Mouse (Mus musculus): ENCODE data around the gene Lmbr1. TPM values are rescaled to one million over a fixed set of nuclear protein-coding genes. Genes with fewer than 3 reads are reported as not detected.

Lmbr1 gene
- total and polyA plus RNA-seq, 3 experiments: 5.3 to 13.4 (median 12.4) TPM

GRCm38 (mm10) chr5:29195570-29196263 is 182.5 kb downstream of the Lmbr1 start, which contains the start of gene Rnf32:
Gene Rnf32, plus strand, starts transcription at chr5:29195992.
- Histone ChIP-seq H3K4me3 (peak within 1 kb of the TSS; percentile 58), H3K9ac (ENCODE audit: low read depth, low read length) (peak within 1 kb of the TSS; percentile 17), H3K36me3 (ENCODE audit: control insufficient read depth, insufficient read depth, low read length) (no peaks in the 10 kb centered on the region), H3K4me1 (ENCODE audit: control insufficient read depth, insufficient read depth, low read length) (peaks cover 1% of the 10 kb centered on the region), H3K79me2 (replicated peaks; ENCODE audit: control insufficient read depth, insufficient read depth, low read length) (no peaks in the 10 kb centered on the region), H3K27ac (no peak within 1 kb of the TSS; the same call in 1 of the 2 replicates), H3K27me3 (ENCODE audit: control insufficient read depth, insufficient read depth, low read length) (no peaks in the 10 kb centered on the region)
- peak; percentile 75 for DNase-seq
- TF ChIP-seq POLR2A (IDR thresholded peaks at IDR 0.05; ENCODE audit: insufficient read depth, low read depth, low read length) (no peak), CTCF (IDR thresholded peaks at IDR 0.05) (no peak), EP300 (IDR thresholded peaks at IDR 0.05; ENCODE audit: insufficient read depth, low read depth, low read length) (no peak)
- under 1% methylated on average over 69 of the region's 70 CpGs for WGBS
- intact Hi-C loops (cut with DNase I): no loop called here

GRCm38 (mm10) chr5:29195231-29195569 is 183.0 kb downstream of the Lmbr1 start:
- 20% methylated on average over 9 of the region's 9 CpGs for WGBS
- Histone ChIP-seq H3K4me3 (peak overlapping the region; percentile 58), H3K9ac (ENCODE audit: low read depth, low read length) (no peak overlapping the region), H3K79me2 (replicated peaks; ENCODE audit: control insufficient read depth, insufficient read depth, low read length) (no peaks in the 10 kb centered on the region), H3K27me3 (ENCODE audit: control insufficient read depth, insufficient read depth, low read length) (no peaks in the 10 kb centered on the region), H3K27ac (no peak overlapping the region; the same call in 1 of the 2 replicates), H3K4me1 (ENCODE audit: control insufficient read depth, insufficient read depth, low read length) (peaks cover 1% of the 10 kb centered on the region), H3K36me3 (ENCODE audit: control insufficient read depth, insufficient read depth, low read length) (no peaks in the 10 kb centered on the region)
- TF ChIP-seq POLR2A (IDR thresholded peaks at IDR 0.05; ENCODE audit: insufficient read depth, low read depth, low read length) (no peak), CTCF (IDR thresholded peaks at IDR 0.05) (no peak), EP300 (IDR thresholded peaks at IDR 0.05; ENCODE audit: insufficient read depth, low read depth, low read length) (no peak)
- no peak for DNase-seq
- intact Hi-C loops (cut with DNase I): no loop called here

- H3K4me1 ChIP-seq (ENCODE audit: control insufficient read depth, insufficient read depth, low read length): no peaks in the 10 kb centered on the region
- intact Hi-C loops (cut with DNase I): no loop called here
- H3K9ac ChIP-seq (ENCODE audit: low read depth, low read length): no peak overlapping the region
- H3K27me3 ChIP-seq (ENCODE audit: control insufficient read depth, insufficient read depth, low read length): no peaks in the 10 kb centered on the region
- no peaks in the 10 kb centered on the region for H3K79me2 ChIP-seq (replicated peaks; ENCODE audit: control insufficient read depth, insufficient read depth, low read length)
- H3K4me3 ChIP-seq: no peak overlapping the region
- 76% methylated on average over 5 of the region's 5 CpGs for WGBS
- no peak for TF ChIP-seq POLR2A (IDR thresholded peaks at IDR 0.05; ENCODE audit: insufficient read depth, low read depth, low read length)
- no peak for TF ChIP-seq EP300 (IDR thresholded peaks at IDR 0.05; ENCODE audit: insufficient read depth, low read depth, low read length)
- TF ChIP-seq CTCF (IDR thresholded peaks at IDR 0.05): no peak
- DNase-seq: no peak
- H3K36me3 ChIP-seq (ENCODE audit: control insufficient read depth, insufficient read depth, low read length): no peaks in the 10 kb centered on the region
- H3K27ac ChIP-seq: no peak overlapping the region
Observed at GRCm38 (mm10) chr5:29186798-29187197, 191.4 kb downstream of the Lmbr1 start.

Small RNAs within 50 kb of the gene (microRNA-seq; reads per million reads assigned to microRNA genes)
- gene Gm23801: 0 reads per million in 2 experiments

Other genes starting within 250 kb of the Lmbr1 start
- 1 to 10 TPM in 1 of 2 experiments, under 1 TPM in 1; 0.76 to 1.3 TPM for gene Rnf32, start 182.4 kb downstream of the Lmbr1 start, total RNA-seq (2021)
- 0.18 and 0.43 TPM in 2 replicates for gene Rnf32, start 182.4 kb downstream of the Lmbr1 start, polyA plus RNA-seq (2012; rRNA removed)
- gene Nom1, start 56.3 kb upstream of the Lmbr1 start, total RNA-seq (2021): 10 to 100 TPM; 13.4 to 16.1 TPM
- gene Nom1, start 56.3 kb upstream of the Lmbr1 start, polyA plus RNA-seq (2012; rRNA removed): 4.5 and 9.3 TPM in 2 replicates
- gene Mnx1, start 100.1 kb upstream of the Lmbr1 start, total RNA-seq (2021): not detected
- not detected in 2 replicates for gene Mnx1, start 100.1 kb upstream of the Lmbr1 start, polyA plus RNA-seq (2012; rRNA removed)
- 10 to 100 TPM; 37.1 to 38.9 TPM for gene Ube3c, start 190.9 kb upstream of the Lmbr1 start, total RNA-seq (2021)
- 14.9 and 27.4 TPM in 2 replicates for gene Ube3c, start 190.9 kb upstream of the Lmbr1 start, polyA plus RNA-seq (2012; rRNA removed)

All from heart, adult 2 months (tissue).